Mouse (Mus musculus) stomach, embryonic 16.5 days (tissue): ENCODE results near the gene Iqck. TPM values are rescaled to one million over a fixed set of nuclear protein-coding genes. Genes with fewer than 3 reads are reported as not detected.

Experiments used
- ATAC-seq: fragments of 200-750 bp; cut with Nextera tagmentation; 2 replicates; pipeline ENCODE4 v1.8.0; 2017; ENCODE audit warnings: moderate number of reproducible peaks, moderate TSS enrichment; ENCODE audit not compliant: insufficient read depth, low FRiP score
- H3K27ac ChIP-seq: fragments of 300-500 bp; sonication (generic); 2 replicates; pipeline ENCODE4 v1.5.1; 2014; ENCODE audit warnings: low read length
- H3K27me3 ChIP-seq: fragments of 300-500 bp; sonication (generic); 2 replicates; pipeline ENCODE4 v1.6.1; 2014; ENCODE audit warnings: low read length, control low read depth, mixed read lengths; ENCODE audit not compliant: control insufficient read depth, insufficient read depth
- H3K36me3 ChIP-seq: fragments of 300-500 bp; sonication (generic); 2 replicates; pipeline ENCODE4 v1.6.1; 2014; ENCODE audit warnings: low read length; ENCODE audit not compliant: control insufficient read depth, insufficient read depth
- H3K4me1 ChIP-seq: fragments of 300-500 bp; sonication (generic); 2 replicates; pipeline ENCODE4 v1.6.1; 2014; ENCODE audit warnings: low read length, control low read depth, mixed read lengths; ENCODE audit not compliant: control insufficient read depth, insufficient read depth
- H3K4me2 ChIP-seq: fragments of 300-500 bp; sonication (generic); 2 replicates; pipeline ENCODE4 v1.6.1; 2014; ENCODE audit warnings: low read depth, low read length, mixed read lengths
- H3K4me3 ChIP-seq: fragments of 300-500 bp; sonication (generic); replicated peaks from 2 replicates; pipeline ENCODE4 v1.5.1; 2014; ENCODE audit warnings: mild to moderate bottlenecking, low read length
- H3K9ac ChIP-seq: fragments of 300-500 bp; sonication (generic); 2 replicates; pipeline ENCODE4 v1.6.1; 2014; ENCODE audit warnings: low read length
- H3K9me3 ChIP-seq: fragments of 300-500 bp; sonication (generic); replicated peaks from 2 replicates; pipeline ENCODE4 v1.6.1; 2016; ENCODE audit warnings: low read length, control low read depth; ENCODE audit not compliant: control insufficient read depth
- WGBS: fragments of 180-500 bp; shearing (Covaris S2); extraction: QIAGEN DNeasy Blood & Tissue Kit; methylation state at CpG from one replicate; pipeline ENCODE4 v1.1.7; 2014; 5-methylcytosine and 5-hydroxymethylcytosine counted together
- polyA plus RNA-seq: library from polyadenylated mRNA; unstranded; fragments of >200 nt; fragmentation: Nextera tagmentation; extraction: Ambion mirVana; gene quantifications from 2 replicates; pipeline ENCODE4 v1.2.1, GENCODE M21; 2015

Gene Iqck
- polyA plus RNA-seq, 1 experiment from 2014 or later: 2.0 TPM

DNA sequence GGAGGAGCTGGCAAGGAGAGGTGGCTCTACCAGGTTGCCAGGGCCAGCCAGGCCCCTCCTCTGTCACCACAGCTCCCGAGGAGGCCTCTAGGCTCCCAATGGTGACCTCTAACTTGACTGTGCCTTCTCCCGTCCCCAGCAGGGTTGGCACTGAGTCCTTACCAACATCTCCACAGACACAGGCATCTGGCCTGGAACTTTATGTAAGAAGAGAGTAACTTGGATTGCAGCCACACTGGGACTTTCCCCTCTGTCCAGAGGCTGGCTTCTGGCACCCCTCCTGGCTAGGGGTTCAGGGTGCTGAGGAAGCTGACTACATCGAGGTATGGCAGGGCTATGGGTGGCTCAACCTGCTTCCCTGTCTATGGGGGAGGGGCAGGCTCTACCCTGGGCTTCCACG lies 125.8 kb downstream of the Iqck start:
- no peak for ATAC-seq
- 0 out of 2 replicates have a peak, but pooled peaks cover 2% of the 10 kb centered on the region for H3K36me3 ChIP-seq
- H3K4me2 ChIP-seq: no peak overlapping the region
- H3K4me1 ChIP-seq: no peaks in the 10 kb centered on the region
- H3K27me3 ChIP-seq: no peaks in the 10 kb centered on the region
- no peak overlapping the region for H3K4me3 ChIP-seq
- WGBS: 61% methylated on average over 4 of the region's 4 CpGs
- no peaks in the 10 kb centered on the region for H3K9me3 ChIP-seq
- H3K9ac ChIP-seq: no peak overlapping the region
- H3K27ac ChIP-seq: no peak overlapping the region

DNA sequence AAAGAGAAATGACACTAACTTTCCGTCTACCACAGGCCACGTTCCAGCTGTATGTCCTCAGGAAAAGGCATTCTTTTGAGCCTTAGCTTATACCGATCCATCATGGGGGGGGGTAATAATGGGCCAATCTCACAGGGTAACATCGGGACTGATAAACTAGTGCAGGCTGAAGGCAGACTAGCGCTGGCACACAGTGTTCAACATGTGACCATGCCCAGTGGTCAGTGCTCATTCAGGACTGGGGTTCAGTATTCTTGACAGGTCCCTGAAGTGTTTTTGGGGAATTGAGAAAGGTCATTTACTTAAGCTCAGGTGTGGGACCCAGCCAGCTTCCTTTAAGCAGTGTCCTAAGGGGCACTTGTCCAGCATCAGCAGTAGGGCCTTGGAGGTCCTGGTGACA lies 126.3 kb downstream of the Iqck start:
- H3K4me1 ChIP-seq: no peaks in the 10 kb centered on the region
- no peak overlapping the region for H3K4me2 ChIP-seq
- no peaks in the 10 kb centered on the region for H3K9me3 ChIP-seq
- no peak overlapping the region for H3K4me3 ChIP-seq
- 81% methylated on average over 5 of the region's 5 CpGs for WGBS
- 0 out of 2 replicates have a peak, but pooled peaks cover 2% of the 10 kb centered on the region for H3K36me3 ChIP-seq
- no peak overlapping the region for H3K27ac ChIP-seq
- ATAC-seq: no peak
- no peaks in the 10 kb centered on the region for H3K27me3 ChIP-seq
- H3K9ac ChIP-seq: no peak overlapping the region

DNA sequence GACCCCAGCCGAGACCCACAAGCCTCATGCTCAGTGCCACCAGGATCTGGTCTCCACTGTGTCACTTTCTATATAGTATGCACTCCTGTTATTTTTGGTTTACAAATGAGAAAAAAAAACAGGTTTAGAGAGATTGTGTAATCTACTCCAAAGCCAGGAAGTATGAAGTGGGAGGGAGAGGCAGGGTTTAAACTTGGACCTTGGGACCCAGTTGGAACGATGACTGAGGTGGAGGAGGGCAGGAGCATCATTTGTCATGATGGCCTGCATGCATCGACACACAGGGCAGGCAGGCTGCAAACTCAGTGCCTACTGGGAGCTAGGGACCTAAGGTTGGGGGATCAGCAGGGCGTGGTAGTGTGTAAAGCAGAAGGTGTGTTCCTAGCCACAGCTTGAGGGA lies 127.0 kb downstream of the Iqck start:
- Histone ChIP-seq H3K4me2 (no peak overlapping the region), H3K9ac (no peak overlapping the region), H3K4me3 (no peak overlapping the region), H3K36me3 (0 out of 2 replicates have a peak, but pooled peaks cover 2% of the 10 kb centered on the region), H3K27me3 (no peaks in the 10 kb centered on the region), H3K27ac (no peak overlapping the region), H3K4me1 (no peaks in the 10 kb centered on the region), H3K9me3 (no peaks in the 10 kb centered on the region)
- no peak for ATAC-seq
- WGBS: 67% methylated on average over 4 of the region's 4 CpGs

DNA sequence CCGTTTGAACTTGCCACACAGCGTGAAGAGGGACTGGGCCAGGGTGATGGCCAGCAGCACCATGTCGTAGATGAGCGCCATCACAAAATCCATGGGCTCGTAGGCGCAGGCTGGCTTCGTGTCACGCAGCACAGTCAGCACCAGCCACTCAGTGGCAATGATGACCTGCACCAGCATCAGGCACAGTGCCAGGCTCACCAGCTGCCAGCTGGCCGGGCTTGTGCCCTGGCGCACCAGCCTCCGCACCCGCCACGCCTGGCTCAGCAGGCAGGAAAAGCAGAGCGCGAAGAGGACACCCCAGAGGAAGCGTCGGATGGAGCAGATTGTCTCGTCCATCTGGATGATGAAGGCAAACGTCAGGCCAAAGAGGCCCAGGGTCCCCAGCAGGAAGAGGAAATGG lies 128.4 kb downstream of the Iqck start:
- no peak for ATAC-seq

DNA sequence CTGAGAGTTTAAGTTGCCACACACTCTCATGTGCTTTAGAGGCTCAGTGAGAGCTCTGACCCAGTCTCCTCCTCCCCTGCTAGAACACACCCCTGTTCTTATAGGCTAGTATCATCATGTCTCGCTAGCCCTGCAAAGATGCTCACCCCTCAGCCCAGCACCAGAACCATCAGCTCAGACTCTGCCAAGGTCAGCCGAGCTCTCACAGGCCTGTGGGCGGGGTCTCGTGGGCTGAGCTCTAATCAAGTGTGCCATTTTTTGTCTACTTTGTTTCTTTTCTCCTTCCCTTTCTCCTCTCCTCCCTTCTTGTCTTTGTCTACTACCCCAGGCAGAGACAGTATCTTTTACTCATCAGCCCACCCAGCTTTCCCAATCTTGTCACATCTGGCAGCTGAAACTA lies 130.2 kb downstream of the Iqck start:
- H3K9me3 ChIP-seq: no peaks in the 10 kb centered on the region
- no peaks in the 10 kb centered on the region for H3K27me3 ChIP-seq
- no peak overlapping the region for H3K4me2 ChIP-seq
- H3K27ac ChIP-seq: no peak overlapping the region
- 0 out of 2 replicates have a peak, but pooled peaks cover 2% of the 10 kb centered on the region for H3K36me3 ChIP-seq
- 74% methylated on average over 4 of the region's 4 CpGs for WGBS
- no peak for ATAC-seq
- H3K9ac ChIP-seq: no peak overlapping the region
- no peaks in the 10 kb centered on the region for H3K4me1 ChIP-seq
- no peak overlapping the region for H3K4me3 ChIP-seq

More for the DNA sequence above, 128.4 kb downstream of the Iqck start:
- Histone ChIP-seq H3K9me3 (no peaks in the 10 kb centered on the region), H3K4me3 (no peak overlapping the region), H3K9ac (no peak overlapping the region), H3K27ac (no peak overlapping the region), H3K4me2 (no peak overlapping the region), H3K36me3 (0 out of 2 replicates have a peak, but pooled peaks cover 2% of the 10 kb centered on the region), H3K4me1 (no peaks in the 10 kb centered on the region), H3K27me3 (no peaks in the 10 kb centered on the region)
- WGBS: 84% methylated on average over 19 of the region's 19 CpGs

DNA sequence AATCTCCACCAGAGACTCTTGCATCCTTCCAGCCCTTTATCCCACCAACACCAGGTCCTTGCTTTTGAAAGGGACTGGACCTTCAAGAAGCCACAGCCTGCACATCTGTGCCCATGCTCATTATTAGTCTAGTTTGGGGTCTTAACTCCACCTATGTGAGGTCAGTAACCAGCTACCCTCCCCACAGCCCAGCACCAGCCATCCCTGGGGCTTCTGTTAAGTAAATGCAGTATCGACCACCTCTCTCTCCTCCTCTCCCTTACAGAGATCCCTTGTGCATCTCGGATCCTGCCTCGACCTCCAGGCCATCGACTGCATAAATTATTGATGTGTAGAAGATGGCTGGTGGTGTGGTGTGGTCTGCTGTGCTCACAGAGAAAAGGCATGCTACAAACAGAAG lies 130.8 kb downstream of the Iqck start:
- 73% methylated on average over 4 of the region's 4 CpGs for WGBS
- Histone ChIP-seq H3K9ac (no peak overlapping the region), H3K9me3 (no peaks in the 10 kb centered on the region), H3K4me1 (no peaks in the 10 kb centered on the region), H3K27ac (no peak overlapping the region), H3K4me3 (no peak overlapping the region), H3K36me3 (0 out of 2 replicates have a peak, but pooled peaks cover 2% of the 10 kb centered on the region), H3K27me3 (no peaks in the 10 kb centered on the region), H3K4me2 (no peak overlapping the region)
- ATAC-seq: no peak

DNA sequence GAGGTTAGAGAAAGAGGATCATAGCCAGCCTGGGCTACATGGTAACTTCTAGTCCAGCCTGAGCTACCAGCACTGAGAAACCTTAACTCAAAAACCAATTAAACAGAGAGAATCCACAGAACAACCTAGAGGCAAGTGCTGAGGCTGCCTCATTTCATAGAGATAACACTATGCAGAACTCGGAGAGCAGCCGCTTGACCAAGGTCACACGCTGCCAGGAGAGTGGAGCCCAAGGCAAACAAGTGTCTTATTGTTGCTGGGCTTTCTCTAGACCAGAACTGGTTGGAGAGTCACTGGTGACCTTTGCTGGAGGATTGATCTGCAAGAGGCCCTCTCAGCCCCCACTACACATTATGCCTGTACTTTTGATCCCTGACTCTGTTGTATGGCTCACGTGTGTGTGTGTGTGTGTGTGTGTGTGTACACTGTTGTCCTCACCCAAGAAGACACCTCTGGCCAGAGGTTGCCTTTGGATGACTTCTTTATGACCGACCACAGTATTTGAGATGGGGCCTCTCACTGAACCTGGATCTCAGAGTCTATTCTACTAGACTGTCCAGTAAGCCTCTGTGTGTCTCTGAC lies 133.8 kb downstream of the Iqck start:
- 63% methylated on average over 5 of the region's 5 CpGs for WGBS
- no peak overlapping the region for H3K27ac ChIP-seq
- H3K36me3 ChIP-seq: no peaks in the 10 kb centered on the region
- H3K9me3 ChIP-seq: no peaks in the 10 kb centered on the region
- H3K9ac ChIP-seq: no peak overlapping the region
- ATAC-seq: no peak
- H3K4me2 ChIP-seq: no peak overlapping the region
- H3K4me3 ChIP-seq: no peak overlapping the region
- H3K4me1 ChIP-seq: peaks cover 10% of the 10 kb centered on the region
- H3K27me3 ChIP-seq: no peaks in the 10 kb centered on the region

DNA sequence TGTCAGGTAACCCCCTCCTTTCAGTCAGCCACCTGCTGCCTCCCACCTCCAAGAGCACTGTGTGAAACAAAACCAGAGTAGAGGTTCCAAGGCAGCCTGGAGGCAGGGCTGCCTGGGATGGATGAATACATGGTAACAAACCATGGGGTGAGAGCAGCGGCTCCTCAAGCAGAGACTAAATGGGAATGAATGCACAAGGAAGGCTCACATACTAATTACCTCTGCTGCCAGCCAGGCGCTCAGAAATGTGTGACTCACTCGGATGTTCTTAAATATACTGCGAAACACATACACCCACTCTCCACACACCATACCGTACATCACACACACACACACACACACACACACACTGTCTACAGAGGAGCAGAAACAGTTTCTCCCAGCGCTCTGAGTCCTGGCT lies 134.7 kb downstream of the Iqck start:
- Histone ChIP-seq H3K27me3 (no peaks in the 10 kb centered on the region), H3K36me3 (no peaks in the 10 kb centered on the region), H3K27ac (no peak overlapping the region), H3K9me3 (no peaks in the 10 kb centered on the region), H3K4me1 (peaks cover 13% of the 10 kb centered on the region), H3K4me3 (no peak overlapping the region), H3K9ac (no peak overlapping the region), H3K4me2 (no peak overlapping the region)
- ATAC-seq: no peak
- 67% methylated on average over 6 of the region's 6 CpGs for WGBS

DNA sequence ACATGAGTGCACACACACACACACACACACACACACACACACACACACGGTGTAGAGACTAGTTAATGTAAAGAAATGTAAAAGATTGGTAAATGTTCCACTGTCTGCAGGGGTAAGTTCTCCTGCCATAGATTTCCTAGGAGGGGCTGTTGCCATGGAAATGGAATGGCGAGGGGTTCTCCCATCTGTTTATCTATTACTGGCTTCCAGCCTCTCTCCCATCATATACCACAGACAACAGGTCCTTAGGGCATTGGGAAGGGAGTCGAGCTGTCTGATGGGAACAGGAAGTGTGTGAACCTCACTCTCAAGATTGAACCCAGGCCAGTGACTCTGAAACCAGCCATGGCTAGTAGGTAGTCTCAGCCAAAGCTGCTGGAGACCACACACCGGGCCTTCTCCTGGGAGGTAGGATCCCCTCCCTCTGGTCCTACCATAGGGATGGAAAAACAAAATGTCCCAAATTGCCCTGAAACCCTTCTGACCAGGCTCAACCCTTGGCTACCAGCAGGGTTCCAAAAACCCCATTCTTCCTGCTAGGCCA lies 135.9 kb downstream of the Iqck start:
- no peak overlapping the region for H3K9ac ChIP-seq
- no peaks in the 10 kb centered on the region for H3K9me3 ChIP-seq
- no peak overlapping the region for H3K27ac ChIP-seq
- 52% methylated on average over 4 of the region's 4 CpGs for WGBS
- no peak overlapping the region for H3K4me2 ChIP-seq
- peaks cover 19% of the 10 kb centered on the region for H3K4me1 ChIP-seq
- no peak for ATAC-seq
- no peaks in the 10 kb centered on the region for H3K27me3 ChIP-seq
- H3K4me3 ChIP-seq: no peak overlapping the region
- H3K36me3 ChIP-seq: no peaks in the 10 kb centered on the region
